Mouse (Mus musculus): ENCODE results near the gene Ccl26.
"Not testable (repeated sequence)": the region's sequence is repeated elsewhere in the genome, so short reads cannot be mapped to it uniquely, and the experiment has no call there.

The Ccl26 gene

GRCm38 (mm10) chr5:135563469-135563868 lies at the start of gene Ccl26:
Gene Ccl26 (minus strand): TSS chr5:135563569.
- no peak for DNase-seq (ENCODE audit: low spot score in 2 of 2)

- DNase-seq (ENCODE audit: low spot score in 2 of 2) = no peak
Measured at GRCm38 (mm10) chr5:135609794-135610193, 46.4 kb upstream of the Ccl26 start.

DNA sequence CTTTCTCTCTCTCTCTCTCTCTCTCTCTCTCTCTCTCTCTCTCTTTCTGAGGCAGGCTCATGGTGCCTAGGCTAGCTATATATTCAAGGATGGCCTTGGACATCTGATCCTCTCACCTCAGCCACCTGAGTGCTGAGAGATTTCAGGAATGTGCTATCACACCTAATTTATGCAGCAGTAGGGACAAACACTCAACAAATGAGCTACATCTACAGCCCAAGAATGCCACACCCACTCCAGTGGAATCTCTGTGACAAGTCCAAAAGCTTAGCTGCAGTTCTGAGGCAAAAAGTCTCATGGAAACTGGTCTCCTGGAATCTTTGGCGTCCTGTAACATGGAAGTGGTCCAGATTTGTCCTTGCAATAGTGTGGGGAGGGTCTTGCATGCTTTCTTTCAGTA lies 44.2 kb upstream of the Ccl26 start:
- no peak for DNase-seq (ENCODE audit: low spot score in 2 of 2)

DNA sequence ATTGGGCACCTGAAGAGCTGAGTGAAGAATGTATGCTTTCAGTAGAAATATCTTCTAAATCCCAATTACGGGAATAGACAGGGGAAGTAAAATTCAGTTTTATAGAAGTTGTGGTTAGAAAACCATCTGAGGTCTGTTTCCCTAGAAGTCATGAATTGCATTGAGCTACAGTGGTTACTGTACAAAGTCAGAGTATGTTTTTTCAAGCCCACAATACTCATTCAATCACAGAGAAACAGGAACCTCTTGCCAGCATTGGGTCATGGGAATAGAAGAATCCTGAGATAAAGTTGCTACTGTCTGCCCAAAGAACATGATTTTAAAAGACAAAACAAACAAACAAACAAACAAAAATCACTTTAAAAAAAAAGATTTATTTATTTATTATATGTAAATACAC lies 43.3 kb upstream of the Ccl26 start:
- not testable (repeated sequence) for DNase-seq (ENCODE audit: low spot score in 2 of 2)

- not testable (repeated sequence) for DNase-seq (ENCODE audit: low spot score in 2 of 2)
Measured at GRCm38 (mm10) chr5:135604643-135605042, 41.3 kb upstream of the Ccl26 start.

DNA sequence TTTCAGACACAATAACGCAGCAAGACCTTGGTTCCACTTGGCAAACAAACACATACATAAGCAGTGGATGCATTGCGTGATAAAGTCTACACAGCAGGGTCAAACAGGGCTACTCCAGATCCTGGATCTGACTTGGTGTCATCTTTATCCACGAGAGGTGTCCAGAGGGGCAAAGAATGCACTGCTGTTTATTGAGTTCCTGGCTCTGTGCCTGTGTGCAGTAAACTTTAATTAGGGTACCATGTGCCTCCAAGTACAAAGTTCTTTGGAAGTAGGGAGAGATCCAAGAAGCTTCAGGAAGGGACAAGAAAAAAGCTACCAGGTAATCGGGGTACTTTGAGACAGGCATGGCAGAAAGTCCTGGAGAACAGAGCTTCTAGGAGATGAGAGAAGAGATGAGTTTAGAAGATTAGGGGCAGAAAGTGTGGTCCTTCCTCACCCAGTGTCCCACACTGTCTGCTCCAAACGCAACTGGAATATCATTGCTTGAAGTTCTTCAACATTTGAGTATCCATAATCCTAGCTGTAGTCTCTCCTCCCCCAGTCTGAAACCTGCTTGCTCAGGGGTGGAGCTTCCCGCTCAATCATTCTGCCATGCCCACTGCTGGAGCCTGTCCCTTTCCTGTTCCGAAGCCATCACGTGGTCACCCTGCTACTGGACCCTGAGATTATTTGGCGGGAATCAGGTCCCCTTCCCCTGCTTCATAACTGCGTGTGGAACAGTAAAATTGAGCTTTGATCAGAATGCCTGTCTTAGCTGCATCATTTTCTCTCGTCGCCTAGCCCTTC lies 26.8 kb upstream of the Ccl26 start:
- no peak for DNase-seq (ENCODE audit: low spot score in 2 of 2)

DNA sequence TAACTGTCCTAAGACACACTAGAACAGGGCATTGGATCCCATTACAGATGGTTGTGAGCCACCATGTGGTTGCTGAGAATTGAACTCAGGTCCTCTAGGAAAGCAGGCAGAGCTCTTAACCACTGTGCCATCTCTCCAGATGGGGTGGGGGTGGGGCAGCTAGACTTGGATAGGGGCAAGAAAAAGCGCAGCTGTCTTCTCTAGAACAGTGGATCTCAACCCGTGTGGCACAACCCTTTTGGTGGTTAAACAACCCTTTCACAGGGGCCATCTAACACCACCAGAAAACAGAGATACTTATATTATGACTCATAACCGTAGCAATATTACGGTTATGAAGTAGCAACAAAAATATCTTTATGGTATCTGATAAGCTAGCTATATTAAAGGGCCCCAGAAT lies 24.4 kb upstream of the Ccl26 start:
- no peak for DNase-seq (ENCODE audit: low spot score in 2 of 2)

GRCm38 (mm10) chr5:135585691-135586090 lies 22.3 kb upstream of the Ccl26 start:
- DNase-seq (ENCODE audit: low spot score in 2 of 2) = no peak

GRCm38 (mm10) chr5:135582330-135582729 lies 19.0 kb upstream of the Ccl26 start:
- DNase-seq (ENCODE audit: low spot score in 2 of 2) = no peak

GRCm38 (mm10) chr5:135579331-135579751 lies 16.0 kb upstream of the Ccl26 start:
- peak; percentile 20 to 23 for DNase-seq (ENCODE audit: low spot score in 2 of 2)

DNA sequence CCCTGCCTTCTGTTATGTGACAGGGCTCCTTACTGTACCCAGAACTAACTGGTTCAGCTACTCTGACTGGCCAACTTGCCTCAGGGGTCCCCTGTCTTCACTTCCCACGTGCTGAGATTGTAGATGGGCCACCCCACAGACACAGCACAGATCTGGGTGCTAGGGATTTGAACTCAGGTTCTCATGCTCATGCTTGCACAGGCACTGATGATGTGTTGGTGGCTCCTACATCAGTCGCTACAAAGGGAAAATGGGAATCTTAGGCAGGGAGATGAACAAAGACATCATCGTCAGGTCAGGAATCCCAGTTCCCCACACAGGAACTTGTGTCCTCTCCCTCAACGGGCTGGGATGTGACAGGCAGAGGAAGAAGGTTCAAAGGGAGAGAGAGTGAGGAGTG lies 12.7 kb upstream of the Ccl26 start:
- DNase-seq (ENCODE audit: low spot score in 2 of 2) = no peak

DNA sequence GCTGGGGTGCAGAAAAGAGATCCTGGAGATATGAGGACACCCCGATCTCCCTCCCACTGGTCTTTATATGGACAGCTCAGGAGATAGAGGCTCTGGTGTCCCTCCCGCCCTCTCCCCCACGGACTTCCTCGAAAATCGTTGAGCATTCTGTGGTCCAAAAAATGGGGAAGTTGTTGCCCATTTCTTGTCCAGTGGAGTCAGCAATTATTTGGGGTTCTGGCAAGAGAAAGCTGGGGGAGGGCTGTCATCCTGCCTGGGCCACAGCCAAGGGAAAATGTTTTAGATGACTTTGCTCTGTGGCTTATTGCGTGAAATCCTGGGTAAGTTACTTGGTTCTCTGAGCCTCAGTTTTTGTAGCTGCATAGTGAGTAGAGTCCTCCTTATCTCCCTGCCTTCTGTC lies 9.6 kb upstream of the Ccl26 start, which contains the start of gene Ccl24:
Gene Ccl24, minus strand, starts transcription at position 44 of the 400 bp plus-strand sequence.
- no peak for DNase-seq (ENCODE audit: low spot score in 2 of 2)

DNA sequence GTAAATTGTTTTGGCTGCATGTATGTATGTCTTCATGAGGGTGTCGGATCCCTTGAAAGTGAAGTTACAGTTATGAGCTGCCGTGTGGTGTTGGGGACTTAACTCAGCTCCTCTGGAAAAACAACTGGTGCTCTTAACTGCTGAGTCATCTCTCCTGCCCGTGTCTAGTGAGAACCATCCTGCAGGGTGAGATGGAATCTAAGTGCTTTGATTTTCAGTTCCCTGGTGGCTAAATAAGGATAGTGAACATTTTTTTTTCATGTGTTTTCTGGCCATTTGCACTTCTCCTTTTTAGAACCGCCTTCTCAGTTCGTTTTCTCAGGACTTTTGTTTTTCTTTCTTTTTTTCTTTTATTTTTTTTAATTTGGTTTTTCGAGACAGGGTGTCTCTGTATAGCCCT lies 5.3 kb upstream of the Ccl26 start:
- DNase-seq (ENCODE audit: low spot score in 2 of 2) = no peak

GRCm38 (mm10) chr5:135567556-135568265 lies 4.3 kb upstream of the Ccl26 start:
- DNase-seq (ENCODE audit: low spot score in 2 of 2) = no peak

GRCm38 (mm10) chr5:135557671-135558070 lies 5.7 kb downstream of the Ccl26 start:
- DNase-seq (ENCODE audit: low spot score in 2 of 2) = no peak

DNA sequence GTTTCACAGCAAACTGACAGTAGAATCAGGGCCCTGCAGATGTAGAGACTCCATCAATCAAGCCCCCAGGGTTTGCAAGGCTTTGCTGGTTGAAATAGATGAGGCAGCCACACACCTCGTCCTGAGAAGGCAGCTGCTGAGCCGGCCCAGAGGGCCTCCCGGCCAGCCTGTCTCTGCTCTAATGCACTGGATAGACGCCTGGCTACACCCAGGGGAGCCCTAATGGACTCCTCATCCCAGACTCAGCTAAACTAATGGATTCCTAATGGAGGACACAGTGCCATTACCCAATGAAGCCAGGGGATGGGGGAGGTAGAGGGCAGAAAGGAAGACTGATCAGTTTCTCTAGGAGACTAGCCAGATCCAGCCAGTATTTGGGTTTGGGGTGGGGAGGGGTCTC lies 6.3 kb downstream of the Ccl26 start:
- no peak for DNase-seq (ENCODE audit: low spot score in 2 of 2)

- DNase-seq (ENCODE audit: low spot score in 2 of 2) = no peak
Measured at GRCm38 (mm10) chr5:135556259-135556658, 7.1 kb downstream of the Ccl26 start.

GRCm38 (mm10) chr5:135551591-135551990 lies 11.8 kb downstream of the Ccl26 start:
- DNase-seq (ENCODE audit: low spot score in 2 of 2) = no peak

- DNase-seq (ENCODE audit: low spot score in 2 of 2) = no peak
Measured at GRCm38 (mm10) chr5:135550910-135551309, 12.5 kb downstream of the Ccl26 start.

- no peak for DNase-seq (ENCODE audit: low spot score in 2 of 2)
Measured at GRCm38 (mm10) chr5:135547990-135548389, 15.4 kb downstream of the Ccl26 start.

GRCm38 (mm10) chr5:135544865-135545797 lies 18.2 kb downstream of the Ccl26 start, which contains the start of gene Hip1:
Gene Hip1 (minus strand): TSS chr5:135545120.
- peak; percentile 97 to 100 for DNase-seq (ENCODE audit: low spot score in 2 of 2)

DNA sequence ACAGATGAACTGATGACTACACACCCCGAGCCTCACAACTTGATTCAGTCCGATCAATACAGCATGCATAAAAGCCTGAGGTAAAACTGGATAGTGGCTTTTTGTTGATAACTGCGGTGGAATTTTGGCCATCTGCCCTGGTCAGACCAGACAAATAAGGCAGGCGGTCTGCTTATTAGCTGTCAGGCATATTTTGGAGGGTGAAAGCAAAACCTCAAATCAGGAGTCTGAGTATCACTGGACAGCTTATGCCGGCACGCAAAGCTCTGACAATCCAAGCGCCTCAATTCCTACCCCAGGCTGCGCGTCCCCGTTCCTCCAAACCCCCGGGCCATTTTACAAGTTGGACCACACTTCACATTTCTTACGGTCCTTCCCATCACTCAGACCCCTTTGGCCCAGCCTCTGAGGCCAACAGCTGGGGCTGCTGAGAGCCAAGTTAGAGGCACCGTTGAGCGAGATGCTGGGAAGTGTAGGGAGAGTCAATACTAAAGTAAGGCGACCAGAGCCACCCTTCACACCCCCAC lies 19.3 kb downstream of the Ccl26 start:
- DNase-seq (ENCODE audit: low spot score in 2 of 2) = no peak

Measured in frontal cortex, postnatal 14 days (tissue).